Mouse (Mus musculus) inflammation-experienced regulatory T-cells, adult 16 weeks (primary cell): ENCODE measurements around the gene Gm13057. TPM values are rescaled to one million over a fixed set of nuclear protein-coding genes. Genes with fewer than 3 reads are reported as not detected.

ENCODE experiments used
- polyA plus RNA-seq: library from polyadenylated mRNA; unstranded; fragments of 100-300 nt; shearing (Covaris generic); gene quantifications from one replicate; pipeline ENCODE4 v1.2.1, GENCODE M21; 2017

Gene Gm13057
- not detected for polyA plus RNA-seq

GRCm38 (mm10) chr4:143551400-143551799, at the start of gene Gm13057, which contains the start of gene BC080695:
TSS of gene Gm13057 (plus strand) at chr4:143551709.
TSS of gene BC080695 (plus strand) at chr4:143551700.

DNA sequence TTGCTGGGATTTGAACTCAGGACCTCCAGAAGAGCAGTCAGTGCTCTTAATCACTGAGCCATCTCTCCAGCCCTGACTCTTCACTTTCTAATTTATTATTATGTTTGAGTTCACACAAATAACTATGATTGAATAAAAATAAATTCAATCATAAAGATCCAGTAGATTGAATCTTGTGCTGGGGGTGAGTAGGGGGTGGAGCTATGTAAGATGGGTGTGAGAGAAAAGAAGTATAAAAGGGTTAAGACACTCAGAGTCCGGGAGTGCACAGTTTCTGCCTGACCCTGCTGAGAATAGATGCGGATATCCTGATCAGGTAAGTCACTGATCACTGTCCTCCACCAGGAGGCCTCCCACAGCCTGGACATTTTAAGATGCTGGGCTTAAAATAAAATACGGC, 40.5 kb upstream of the Gm13057 start, which contains the start of gene Gm13043:
TSS of gene Gm13043 (plus strand) at position 301 of the 400 bp plus-strand sequence.

GRCm38 (mm10) chr4:143535654-143536053, 15.9 kb upstream of the Gm13057 start, which contains the start of gene Gm13040:
TSS of gene Gm13040 (plus strand) at chr4:143535954.

Other genes with a start within 250 kb of the Gm13057 start
- gene Lrrc38, start 202.0 kb upstream of the Gm13057 start, polyA plus RNA-seq = not detected
- not detected for gene Pramel1, start 157.3 kb upstream of the Gm13057 start, polyA plus RNA-seq
- gene Pramef8, start 139.3 kb upstream of the Gm13057 start, polyA plus RNA-seq = 52.8 TPM
- gene Oog4, start 101.4 kb upstream of the Gm13057 start, polyA plus RNA-seq = not detected
- gene Gm13043, start 40.4 kb upstream of the Gm13057 start, polyA plus RNA-seq = not detected
- gene Gm13040, start 15.8 kb upstream of the Gm13057 start, polyA plus RNA-seq = not detected
- not detected for gene BC080695, start within 50 bp of the Gm13057 start, polyA plus RNA-seq
- not detected for gene Gm13083, start 63.3 kb downstream of the Gm13057 start, polyA plus RNA-seq
- not detected for gene Gm13088, start 105.5 kb downstream of the Gm13057 start, polyA plus RNA-seq
- not detected for gene Gm13089, start 151.0 kb downstream of the Gm13057 start, polyA plus RNA-seq
- not detected for gene Gm13078, start 167.7 kb downstream of the Gm13057 start, polyA plus RNA-seq
- gene Gm13023, start 237.6 kb downstream of the Gm13057 start, polyA plus RNA-seq = not detected